Mouse (Mus musculus): ENCODE measurements around the gene Taar9. TPM values are rescaled to one million over a fixed set of nuclear protein-coding genes. Genes with fewer than 3 reads are reported as not detected.
"Not testable (repeated sequence)": the region's sequence is repeated elsewhere in the genome, so short reads cannot be mapped to it uniquely, and the experiment has no call there.

The Taar9 gene
- polyA plus RNA-seq, 1 experiment from 2014 or later = not detected

GRCm38 (mm10) chr10:24074751-24075150, 34.6 kb downstream of the Taar9 start:
- not testable (repeated sequence) for H3K9ac ChIP-seq (ENCODE audit: low read length); H3K4me2 ChIP-seq (ENCODE audit: low read length); H3K9me3 ChIP-seq (ENCODE audit: control insufficient read depth, low read length); H3K4me1 ChIP-seq (ENCODE audit: control insufficient read depth in 2 of 2, insufficient read depth in 2 of 2, low read length in 2 of 2); H3K27ac ChIP-seq (replicated peaks in 1 of 2; ENCODE audit: control insufficient read depth in 1 of 2, insufficient read depth in 1 of 2, low read depth in 2 of 2, low read length in 2 of 2); ATAC-seq (ENCODE audit: insufficient number of reproducible peaks, insufficient read depth, low FRiP score, low read depth); H3K4me3 ChIP-seq (ENCODE audit: control insufficient read depth in 1 of 2, insufficient read depth in 1 of 2, low read depth in 1 of 2, low read length in 2 of 2); H3K36me3 ChIP-seq (ENCODE audit: control insufficient read depth, insufficient read depth, low read length); H3K27me3 ChIP-seq (ENCODE audit: control insufficient read depth, insufficient read depth, low read length)
- WGBS = 30% methylated on average over 2 of the region's 2 CpGs

- no peak overlapping the region for H3K27ac ChIP-seq (replicated peaks in 1 of 2; ENCODE audit: control insufficient read depth in 1 of 2, insufficient read depth in 1 of 2, low read depth in 2 of 2, low read length in 2 of 2)
- H3K4me1 ChIP-seq (ENCODE audit: control insufficient read depth in 2 of 2, insufficient read depth in 2 of 2, low read length in 2 of 2) = no peaks in the 10 kb centered on the region
- H3K9me3 ChIP-seq (ENCODE audit: control insufficient read depth, low read length) = no peaks in the 10 kb centered on the region
- ATAC-seq (ENCODE audit: insufficient number of reproducible peaks, insufficient read depth, low FRiP score, low read depth) = no peak
- no peak overlapping the region for H3K9ac ChIP-seq (ENCODE audit: low read length)
- WGBS = 85% methylated on average over 3 of the region's 3 CpGs
- H3K4me3 ChIP-seq (ENCODE audit: control insufficient read depth in 1 of 2, insufficient read depth in 1 of 2, low read depth in 1 of 2, low read length in 2 of 2) = no peak overlapping the region
- H3K4me2 ChIP-seq (ENCODE audit: low read length) = no peak overlapping the region
- no peaks in the 10 kb centered on the region for H3K36me3 ChIP-seq (ENCODE audit: control insufficient read depth, insufficient read depth, low read length)
- H3K27me3 ChIP-seq (ENCODE audit: control insufficient read depth, insufficient read depth, low read length) = no peaks in the 10 kb centered on the region
Observed at GRCm38 (mm10) chr10:24058986-24059385, 50.3 kb downstream of the Taar9 start.

Other genes with a start within 250 kb of the Taar9 start
- gene Vnn1, start 214.8 kb downstream of the Taar9 start, polyA plus RNA-seq (2014; fragmentation: Nextera tagmentation; extraction: Ambion mirVana) = 3.7 and 4.5 TPM in 2 replicates
- not detected in 2 replicates for gene Taar1, start 189.2 kb downstream of the Taar9 start, polyA plus RNA-seq (2014; fragmentation: Nextera tagmentation; extraction: Ambion mirVana)
- gene Taar2, start 171.0 kb downstream of the Taar9 start, polyA plus RNA-seq (2014; fragmentation: Nextera tagmentation; extraction: Ambion mirVana) = not detected in 2 replicates
- gene Taar3, start 160.0 kb downstream of the Taar9 start, polyA plus RNA-seq (2014; fragmentation: Nextera tagmentation; extraction: Ambion mirVana) = not detected in 2 replicates
- gene Taar4, start 149.0 kb downstream of the Taar9 start, polyA plus RNA-seq (2014; fragmentation: Nextera tagmentation; extraction: Ambion mirVana) = not detected in 2 replicates
- not detected in 2 replicates for gene Taar5, start 138.8 kb downstream of the Taar9 start, polyA plus RNA-seq (2014; fragmentation: Nextera tagmentation; extraction: Ambion mirVana)
- gene Taar6, start 123.9 kb downstream of the Taar9 start, polyA plus RNA-seq (2014; fragmentation: Nextera tagmentation; extraction: Ambion mirVana) = not detected in 2 replicates
- gene Taar7a, start 116.1 kb downstream of the Taar9 start, polyA plus RNA-seq (2014; fragmentation: Nextera tagmentation; extraction: Ambion mirVana) = not detected in 2 replicates
- not detected in 2 replicates for gene Taar7b, start 109.6 kb downstream of the Taar9 start, polyA plus RNA-seq (2014; fragmentation: Nextera tagmentation; extraction: Ambion mirVana)
- not detected in 2 replicates for gene Taar7d, start 82.3 kb downstream of the Taar9 start, polyA plus RNA-seq (2014; fragmentation: Nextera tagmentation; extraction: Ambion mirVana)
- gene Taar7e, start 71.9 kb downstream of the Taar9 start, polyA plus RNA-seq (2014; fragmentation: Nextera tagmentation; extraction: Ambion mirVana) = not detected in 2 replicates
- not detected in 2 replicates for gene Taar7f, start 60.0 kb downstream of the Taar9 start, polyA plus RNA-seq (2014; fragmentation: Nextera tagmentation; extraction: Ambion mirVana)
- gene Taar8a, start 33.0 kb downstream of the Taar9 start, polyA plus RNA-seq (2014; fragmentation: Nextera tagmentation; extraction: Ambion mirVana) = not detected in 2 replicates
- gene Taar8b, start 17.2 kb downstream of the Taar9 start, polyA plus RNA-seq (2014; fragmentation: Nextera tagmentation; extraction: Ambion mirVana) = not detected in 2 replicates
- gene Taar8c, start 7.6 kb downstream of the Taar9 start, polyA plus RNA-seq (2014; fragmentation: Nextera tagmentation; extraction: Ambion mirVana) = not detected in 2 replicates
- 87.4 and 91.7 TPM in 2 replicates for gene Stx7, start 39.8 kb upstream of the Taar9 start, polyA plus RNA-seq (2014; fragmentation: Nextera tagmentation; extraction: Ambion mirVana)
- 9.1 and 10.4 TPM in 2 replicates for gene Moxd1, start 114.0 kb upstream of the Taar9 start, polyA plus RNA-seq (2014; fragmentation: Nextera tagmentation; extraction: Ambion mirVana)